ENCODE assay signal across 20 mouse cellular contexts in the genomic region with DNA sequence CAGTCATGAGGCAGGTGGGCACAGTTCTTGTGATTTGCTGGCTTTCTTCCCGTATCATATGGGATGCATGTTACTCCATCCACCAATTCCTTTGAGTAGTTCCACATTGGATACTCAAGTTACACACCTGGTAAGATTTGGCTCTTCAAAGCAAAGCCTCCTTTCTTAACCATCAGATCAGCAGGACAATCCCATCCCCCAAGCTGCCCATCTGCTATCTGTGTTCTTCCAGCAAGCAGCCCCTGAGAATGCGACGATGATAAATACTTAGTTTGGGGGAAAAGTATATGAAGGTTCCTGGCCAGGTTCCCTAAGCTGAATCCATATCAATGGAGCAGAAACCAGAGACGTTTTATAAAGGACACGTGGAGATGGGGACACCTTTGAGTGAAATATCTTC. TPM values are rescaled to one million over a fixed set of nuclear protein-coding genes. Genes with fewer than 3 reads are reported as not detected.
"Had no signal": no experiment of that assay in that cellular context is flagged by ENCODE, and none has a peak within 500 bp of the region (broad histone marks: within the 10 kb centered on the region; RNA-seq: fewer than 3 reads in every experiment).

No protein-coding gene starts in this region.

- H3K9me3 ChIP-seq: kidney, embryonic 15.5 days; limb, embryonic 10.5 days; limb, embryonic 13.5 days; liver, embryonic 13.5 days had no signal

- DNase-seq: kidney, adult 2 months; kidney, postnatal 10 days; kidney, postnatal 36 days; liver, embryonic 13.5 days; lung, embryonic 14.5 days; midbrain, embryonic 14.5 days; right cerebral cortex, adult 18-20 months; right cerebral cortex, postnatal 14 days; right cerebral cortex, postnatal 4 days; thymus, adult 2 months; thymus, postnatal 25 days had no signal

- H3K9ac ChIP-seq: kidney, embryonic 15.5 days; limb, embryonic 13.5 days; liver, embryonic 13.5 days; lung, embryonic 14.5 days had no signal

- H3K4me3 ChIP-seq: kidney, embryonic 15.5 days; limb, embryonic 10.5 days; limb, embryonic 13.5 days; liver, embryonic 13.5 days had no signal

- H3K27ac ChIP-seq: kidney, embryonic 15.5 days; limb, embryonic 10.5 days; limb, embryonic 13.5 days; liver, embryonic 13.5 days; macrophage; stomach, postnatal 0 days had no signal

- H3K36me3 ChIP-seq: kidney, embryonic 15.5 days; limb, embryonic 10.5 days; limb, embryonic 13.5 days; liver, embryonic 13.5 days had no signal

- ATAC-seq: intestine, postnatal 0 days; lung, postnatal 0 days had no signal

- H3K4me2 ChIP-seq: kidney, embryonic 15.5 days; limb, embryonic 13.5 days; liver, embryonic 13.5 days; lung, embryonic 14.5 days; midbrain, embryonic 11.5 days had no signal

RNA-seq across cellular contexts. Expression of gene Usp18, which starts 31.5 kb away (rescaled TPM):
- total RNA-seq: layer of hippocampus, postnatal 14 days had no signal
